Mouse (Mus musculus) testis, adult 2 months (tissue): ENCODE results near the gene Sirt3.

ENCODE experiments used
- CTCF ChIP-seq: fragments of 200-500 bp; IDR thresholded peaks from 2 replicates; pipeline ENCODE4 v1.5.1; 2012; ENCODE audit warnings: low read depth, mild to moderate bottlenecking, inconsistent platforms, low read length, moderate library complexity; ENCODE audit not compliant: control insufficient read depth, insufficient read depth, insufficient replicate concordance
- POLR2A ChIP-seq: fragments of 200-500 bp; IDR thresholded peaks from 2 replicates; pipeline ENCODE4 v1.6.1; 2012; ENCODE audit warnings: low read depth, mild to moderate bottlenecking, inconsistent platforms, low read length, moderate library complexity; ENCODE audit not compliant: control insufficient read depth

DNA sequence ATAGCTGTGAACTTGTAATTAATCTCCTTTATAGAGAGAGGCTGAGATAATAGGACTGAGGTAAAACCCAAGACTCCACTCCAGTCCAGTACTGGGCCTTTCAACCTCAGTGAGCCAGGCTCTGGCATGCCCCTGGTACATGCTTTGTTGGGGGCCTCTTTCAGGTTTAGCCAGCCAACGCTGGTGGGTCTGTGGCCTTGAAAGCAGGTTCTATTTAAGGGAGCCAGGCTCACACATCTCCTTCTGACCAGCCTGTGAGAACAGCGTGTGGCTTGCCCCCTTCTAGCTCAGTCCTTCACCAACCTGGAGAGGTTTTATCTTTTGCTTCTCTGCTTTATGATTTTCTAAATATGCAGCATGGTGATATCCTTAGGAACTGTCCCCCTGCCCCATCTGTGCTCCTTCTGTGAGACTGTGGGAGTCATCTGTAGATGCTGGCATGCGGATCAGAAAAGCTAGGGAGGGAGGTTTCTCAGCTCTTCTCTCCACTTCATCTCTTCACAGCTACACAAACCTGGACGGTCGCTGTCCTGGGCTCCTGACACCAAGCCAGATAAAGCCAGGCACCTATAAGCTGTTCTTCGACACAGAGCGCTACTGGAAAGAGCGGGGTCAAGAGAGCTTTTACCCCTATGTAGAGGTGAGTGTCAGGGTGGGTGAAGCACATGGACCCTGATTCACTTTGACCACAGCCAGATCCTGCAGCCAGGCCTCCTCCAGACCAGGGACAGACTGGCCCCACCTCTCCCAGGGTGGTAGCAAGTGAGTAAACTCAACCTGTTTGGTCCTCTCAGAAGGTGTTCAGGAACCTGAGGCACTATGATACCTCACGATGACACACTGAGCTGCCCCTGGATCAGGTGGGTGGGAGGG, 45.6 kb downstream of the Sirt3 start:
- TF ChIP-seq CTCF (no peak), POLR2A (no peak)
